Mouse (Mus musculus) ES-Bruce4 (cell line): ENCODE measurements around the gene Clta. TPM values are rescaled to one million over a fixed set of nuclear protein-coding genes. Genes with fewer than 3 reads are reported as not detected.

Source experiments
- H3K27ac ChIP-seq: 2 replicates; pipeline ENCODE4 v1.5.1; 2012; ENCODE audit warnings: low read length, inconsistent platforms; ENCODE audit not compliant: insufficient read depth
- H3K27me3 ChIP-seq: 2 replicates; pipeline ENCODE4 v1.6.1; 2012; ENCODE audit warnings: mild to moderate bottlenecking, low read length, inconsistent platforms; ENCODE audit not compliant: control insufficient read depth, poor library complexity, insufficient read depth, severe bottlenecking
- H3K36me3 ChIP-seq: 2 replicates; pipeline ENCODE4 v1.6.1; 2012; ENCODE audit warnings: inconsistent platforms, mild to moderate bottlenecking, low read length, moderate library complexity; ENCODE audit not compliant: control insufficient read depth, poor library complexity, insufficient read depth, severe bottlenecking
- H3K4me1 ChIP-seq: one replicate; pipeline ENCODE4 v1.8.1; 2011; ENCODE audit warnings: low read length; ENCODE audit not compliant: control insufficient read depth, insufficient read depth
- H3K4me3 ChIP-seq: 2 replicates; pipeline ENCODE4 v1.5.1; 2011; ENCODE audit warnings: low read depth, mild to moderate bottlenecking, low read length
- H3K9ac ChIP-seq: 2 replicates; pipeline ENCODE4 v1.6.1; 2012; ENCODE audit warnings: low read depth, mild to moderate bottlenecking, inconsistent platforms; ENCODE audit not compliant: poor library complexity, severe bottlenecking
- H3K9me3 ChIP-seq: replicated peaks from 2 replicates; pipeline ENCODE4 v1.6.1; 2012; ENCODE audit warnings: mild to moderate bottlenecking, low read length, inconsistent platforms; ENCODE audit not compliant: control insufficient read depth, poor library complexity, insufficient read depth, severe bottlenecking
- CTCF ChIP-seq: IDR thresholded peaks from one replicate; pipeline ENCODE4 v1.8.1; 2011; ENCODE audit warnings: low read depth, low read length
- EP300 ChIP-seq: IDR thresholded peaks from 2 replicates; pipeline ENCODE4 v1.6.1; 2011; ENCODE audit warnings: low read depth, low read length; ENCODE audit not compliant: insufficient read depth
- POLR2A ChIP-seq: IDR thresholded peaks from one replicate; pipeline ENCODE4 v1.8.1; 2011; ENCODE audit warnings: low read length; ENCODE audit not compliant: insufficient read depth
- polyA plus RNA-seq: library from polyadenylated mRNA; stranded (reverse); fragments of >200 nt; gene quantifications from 2 replicates; pipeline ENCODE4 v1.2.4, GENCODE M21; 2011; ENCODE audit warnings: low read depth; ENCODE audit not compliant: missing spikeins, insufficient read depth, insufficient read length

Gene Clta
- polyA plus RNA-seq, 1 experiment = 277 TPM

DNA sequence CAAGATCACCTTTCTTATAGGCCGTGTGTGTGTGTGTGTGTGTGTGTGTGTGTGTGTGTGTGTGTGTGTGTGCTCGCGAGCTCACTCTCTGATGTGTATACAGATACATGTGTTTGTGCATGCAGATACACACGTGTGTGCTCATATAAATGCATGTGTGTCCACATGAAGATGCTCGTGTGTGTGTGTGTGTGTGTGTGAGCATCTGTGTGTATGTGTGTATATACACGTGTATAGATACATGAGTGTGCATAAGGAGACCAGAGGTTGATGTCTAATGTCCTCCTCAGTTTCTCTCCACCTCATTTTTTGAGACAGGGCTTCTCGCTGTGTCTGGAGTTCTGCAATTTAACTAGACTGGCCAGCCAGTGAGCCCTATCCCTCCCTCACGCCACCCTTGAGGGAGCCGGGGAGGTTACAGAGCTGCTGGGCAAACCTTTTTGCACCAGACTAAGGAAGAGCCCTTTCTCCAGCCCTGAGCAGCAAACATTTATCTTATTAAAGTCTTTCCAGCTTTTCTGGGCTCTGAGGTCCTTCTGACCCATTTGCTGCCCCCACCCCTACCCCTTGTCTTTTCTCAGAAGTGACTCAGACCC lies 32.6 kb upstream of the Clta start:
- Histone ChIP-seq H3K9ac (peak overlapping the region; percentile 44), H3K4me3 (peak overlapping the region; percentile 68), H3K4me1 (peaks cover 29% of the 10 kb centered on the region), H3K27me3 (no peaks in the 10 kb centered on the region), H3K27ac (peak overlapping the region; percentile 84), H3K36me3 (no peaks in the 10 kb centered on the region), H3K9me3 (no peaks in the 10 kb centered on the region)
- no peak for TF ChIP-seq POLR2A
- TF ChIP-seq CTCF = no peak
- TF ChIP-seq EP300 = no peak

DNA sequence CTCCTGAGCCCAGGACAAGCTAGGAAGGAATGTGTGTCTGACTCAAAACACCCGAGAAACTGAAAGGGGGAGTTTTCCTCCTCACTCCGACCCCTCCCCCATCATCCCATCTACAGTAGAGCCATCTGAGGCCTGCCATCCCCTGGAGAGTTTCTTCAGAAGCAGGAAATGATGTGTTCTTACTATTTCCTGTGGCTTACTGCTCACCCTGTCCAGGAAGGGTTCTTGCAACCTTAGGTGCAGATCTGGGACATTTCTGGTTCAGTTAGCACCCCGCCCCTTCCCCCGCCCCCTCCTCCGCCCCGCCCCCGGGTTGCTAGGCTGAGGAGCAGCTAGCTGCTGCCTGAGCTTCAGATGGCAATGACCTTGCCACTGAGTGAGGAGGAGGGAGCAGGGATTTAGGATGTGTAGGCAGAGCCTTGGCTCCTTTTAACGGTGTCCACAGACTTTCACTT lies 32.1 kb upstream of the Clta start:
- Histone ChIP-seq H3K27ac (peak overlapping the region; percentile 84), H3K27me3 (no peaks in the 10 kb centered on the region), H3K9me3 (no peaks in the 10 kb centered on the region), H3K36me3 (no peaks in the 10 kb centered on the region), H3K4me1 (peaks cover 26% of the 10 kb centered on the region), H3K4me3 (peak overlapping the region; percentile 68), H3K9ac (peak overlapping the region; percentile 44)
- TF ChIP-seq POLR2A (peak; percentile 34), EP300 (peak; percentile 32; the same call in 1 of the 2 replicates), CTCF (no peak)

DNA sequence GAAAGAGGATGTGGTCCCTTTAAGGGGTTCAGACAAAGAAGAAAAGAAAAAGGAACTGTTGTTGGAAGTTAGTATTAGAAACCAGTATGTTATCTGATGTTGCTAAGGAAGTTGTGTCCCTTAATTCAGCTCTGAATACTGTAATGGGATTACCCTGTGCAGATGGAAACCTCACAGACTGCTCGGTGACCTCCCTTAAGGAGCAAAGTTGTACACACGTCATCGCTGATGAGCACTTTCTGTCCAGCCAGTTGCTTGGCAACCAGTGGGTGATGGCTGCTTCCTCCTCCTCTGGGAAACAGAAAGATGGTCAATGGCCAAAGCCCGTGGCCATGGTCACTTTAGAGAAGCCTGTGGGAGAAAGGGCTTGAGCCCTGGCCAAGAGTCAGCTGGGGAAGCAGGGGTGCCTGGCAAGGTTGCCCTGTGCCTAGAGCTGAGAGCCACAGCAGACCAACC lies 30.7 kb upstream of the Clta start:
- no peaks in the 10 kb centered on the region for H3K36me3 ChIP-seq
- TF ChIP-seq EP300 (no peak), POLR2A (no peak), CTCF (no peak)
- H3K27me3 ChIP-seq = no peaks in the 10 kb centered on the region
- peaks cover 22% of the 10 kb centered on the region for H3K4me1 ChIP-seq
- no peak overlapping the region for H3K27ac ChIP-seq
- no peaks in the 10 kb centered on the region for H3K9me3 ChIP-seq
- no peak overlapping the region for H3K9ac ChIP-seq
- H3K4me3 ChIP-seq = no peak overlapping the region

DNA sequence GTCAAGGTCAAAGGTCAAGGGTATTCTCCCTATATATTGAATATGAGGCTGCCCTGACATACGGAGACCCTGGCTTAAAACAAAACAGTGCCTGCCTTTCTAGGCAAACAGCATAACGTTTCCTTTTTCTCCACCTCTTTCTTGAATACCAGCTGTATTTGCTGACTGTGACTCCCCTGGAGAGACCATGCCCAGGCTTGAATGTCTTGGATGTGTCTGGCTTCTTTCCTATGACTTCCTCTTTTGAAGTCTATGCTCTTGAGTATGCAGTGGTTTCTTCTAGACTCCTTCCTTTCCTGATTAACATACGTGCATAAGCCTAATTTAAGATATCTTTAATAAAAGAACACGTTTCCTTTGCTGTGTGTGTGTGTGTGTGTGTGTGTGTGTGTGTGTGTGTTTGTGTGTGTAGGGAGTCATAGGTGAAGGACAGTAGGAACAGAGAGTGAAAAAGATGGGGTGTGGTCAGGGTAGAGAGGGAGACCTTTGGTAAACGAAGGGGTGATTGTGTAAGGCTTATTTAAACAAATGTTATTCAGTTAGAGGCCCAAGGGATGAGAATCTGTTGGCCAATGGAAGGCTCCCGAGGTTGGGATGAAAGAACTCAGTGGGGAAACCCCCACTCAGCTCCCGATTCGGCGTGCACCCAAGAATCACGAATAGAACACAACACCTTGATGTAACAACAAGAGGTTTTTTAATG lies 29.2 kb upstream of the Clta start:
- Histone ChIP-seq H3K4me1 (peaks cover 21% of the 10 kb centered on the region), H3K9me3 (no peaks in the 10 kb centered on the region), H3K27me3 (no peaks in the 10 kb centered on the region), H3K36me3 (no peaks in the 10 kb centered on the region), H3K4me3 (no peak overlapping the region), H3K9ac (no peak overlapping the region), H3K27ac (peak overlapping the region; percentile 91)
- no peak for TF ChIP-seq POLR2A
- no peak for TF ChIP-seq CTCF

DNA sequence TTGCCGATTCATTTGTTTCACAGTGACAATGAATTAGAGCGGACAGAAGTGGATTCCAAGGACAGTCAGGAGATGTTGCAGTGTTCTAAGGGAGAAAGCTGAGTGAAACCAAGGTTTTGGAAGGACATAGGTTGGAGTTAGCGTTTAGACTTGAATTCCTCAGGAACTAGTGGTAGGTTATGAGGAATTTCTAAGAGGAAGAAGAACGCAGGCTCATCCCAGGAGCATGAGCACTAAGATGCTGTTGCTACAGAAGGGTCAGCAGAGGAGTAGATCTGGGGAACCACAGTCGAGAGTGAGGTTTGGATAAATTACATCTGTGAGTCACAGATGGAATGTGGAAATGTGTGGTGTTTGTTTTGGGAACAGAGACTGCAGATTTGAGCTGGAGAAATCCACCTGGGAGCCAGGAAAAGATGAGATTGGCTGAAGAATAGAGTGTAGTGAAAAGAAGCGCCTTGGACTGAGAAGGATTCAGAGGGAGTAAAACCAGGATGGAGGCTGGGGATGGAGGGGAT lies 28.0 kb upstream of the Clta start:
- Histone ChIP-seq H3K36me3 (no peaks in the 10 kb centered on the region), H3K27me3 (no peaks in the 10 kb centered on the region), H3K9ac (peak overlapping the region; percentile 43), H3K4me3 (no peak overlapping the region), H3K9me3 (no peaks in the 10 kb centered on the region), H3K4me1 (peaks cover 13% of the 10 kb centered on the region), H3K27ac (peak overlapping the region; percentile 95)
- no peak for TF ChIP-seq EP300
- TF ChIP-seq POLR2A = no peak
- no peak for TF ChIP-seq CTCF
